Mouse (Mus musculus) adrenal gland, postnatal 36 days (tissue): ENCODE data around the gene Frmd5. TPM values are rescaled to one million over a fixed set of nuclear protein-coding genes. Genes with fewer than 3 reads are reported as not detected.
A peak's percentile ranks its signal among the peaks of the same experiment; 100 is the strongest.

Experiments
- DNase-seq, 2 experiments: peaks; one replicate each; pipeline ENCODE4 v3.0.0; 2021; ENCODE audit warnings: mixed read lengths in 1 of 2
- total RNA-seq, 2 experiments: library from RNA; stranded (reverse); gene quantifications; 2 replicates each; pipeline ENCODE4 v1.2.3; 2021

Frmd5 gene
- total RNA-seq, 2 experiments from 2014 or later, result 103 to 188 TPM

DNA sequence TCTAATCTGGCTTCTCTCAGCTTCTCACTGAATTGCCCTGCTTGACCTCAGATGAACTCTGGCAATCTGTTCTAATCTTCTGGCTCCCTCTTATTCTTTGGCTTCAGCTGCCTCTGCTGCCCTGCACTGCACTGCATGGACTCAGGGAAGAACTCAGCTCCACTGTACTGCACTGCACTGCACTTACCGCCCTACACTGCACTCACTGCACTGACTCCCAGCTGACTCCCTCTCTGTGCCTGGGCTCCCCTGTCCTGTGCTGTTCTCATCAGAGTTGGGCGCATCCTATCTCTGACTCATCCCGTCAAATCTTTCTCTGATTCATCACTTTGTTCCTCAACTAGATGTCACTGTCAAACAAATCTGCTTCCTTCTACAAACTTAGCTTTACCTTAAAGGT lies 124.5 kb downstream of the Frmd5 start:
- no peak for DNase-seq

DNA sequence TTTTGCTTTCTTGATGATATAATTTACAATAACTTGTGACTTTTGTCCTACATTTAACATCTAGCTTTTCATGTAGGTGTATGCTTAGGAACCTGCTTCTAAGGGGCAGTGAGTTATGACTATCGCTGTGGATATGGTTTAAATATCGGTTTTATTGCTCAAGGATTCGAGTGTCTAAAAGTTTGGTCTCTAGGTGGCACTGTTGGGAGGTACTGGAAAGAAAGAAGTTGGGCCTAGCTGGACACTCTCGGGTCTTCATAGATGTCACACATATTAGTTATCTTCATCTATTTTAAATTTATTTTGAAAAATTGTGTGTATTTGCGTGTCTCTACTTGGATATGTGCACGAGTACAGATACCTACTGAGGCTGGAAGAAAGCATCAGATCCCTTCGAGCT lies 127.2 kb downstream of the Frmd5 start:
- DNase-seq, result no peak

DNA sequence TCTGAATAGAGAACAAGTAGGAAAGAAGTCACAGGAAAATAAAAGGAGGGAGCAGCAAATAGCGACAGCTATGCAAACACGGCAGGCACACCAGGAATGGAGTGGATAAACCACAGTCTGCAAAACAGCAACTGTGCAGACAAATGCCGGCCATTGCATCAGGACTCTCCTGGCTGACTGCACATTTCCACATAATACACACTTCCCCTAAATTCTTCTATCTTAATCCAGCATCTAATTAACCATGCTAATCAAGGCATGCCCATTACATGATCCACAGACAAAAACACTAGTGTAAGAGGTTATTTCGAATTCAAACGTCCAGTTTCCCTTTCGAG lies 129.3 kb downstream of the Frmd5 start:
- DNase-seq, result no peak

- DNase-seq, result no peak
Observed at GRCm38 (mm10) chr2:121676951-121677648, 129.8 kb downstream of the Frmd5 start.

- DNase-seq, result no peak
Observed at GRCm38 (mm10) chr2:121675895-121676294, 131.0 kb downstream of the Frmd5 start.

- DNase-seq, result peak in 1 of 2 experiments; percentile 79
Observed at GRCm38 (mm10) chr2:121675136-121675535, 131.8 kb downstream of the Frmd5 start.

DNA sequence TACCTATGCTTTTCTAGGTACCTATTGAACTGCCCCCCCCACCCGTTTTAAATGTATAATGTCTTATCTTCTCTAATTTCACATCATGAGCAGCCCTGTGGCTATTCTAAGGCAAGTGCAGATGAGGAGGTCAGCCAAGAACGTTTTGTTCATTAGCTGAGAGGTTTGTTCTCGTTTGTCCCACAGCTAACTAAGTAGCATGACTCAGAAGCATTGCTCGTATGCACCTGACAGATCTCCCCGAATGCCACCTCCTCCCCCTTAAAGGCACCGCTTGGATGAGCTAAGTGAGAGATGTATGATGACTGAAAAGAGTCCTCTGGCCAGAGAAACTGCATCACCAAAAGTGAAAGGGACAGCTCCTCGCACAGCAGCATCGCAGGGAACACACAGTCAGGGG lies 132.7 kb downstream of the Frmd5 start:
- DNase-seq, result no peak

DNA sequence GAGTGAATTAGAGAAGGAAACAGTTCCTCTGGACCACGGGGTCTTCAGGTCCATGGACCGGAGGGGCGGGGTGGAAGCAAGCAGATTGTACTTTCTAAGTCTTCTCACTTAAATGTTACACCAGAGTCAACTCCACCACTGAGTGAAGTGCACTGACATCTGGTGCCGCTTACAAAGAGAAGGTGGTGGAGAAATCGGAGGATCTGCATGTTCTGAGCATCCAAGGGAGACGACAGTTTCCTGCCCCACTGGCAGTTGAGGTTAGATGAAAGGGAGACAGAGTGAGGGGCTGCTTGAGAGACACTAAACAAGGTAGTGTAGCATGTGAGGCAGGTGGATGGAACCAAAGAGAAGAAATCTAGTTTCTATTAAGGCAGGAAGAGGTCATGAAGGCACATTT lies 137.0 kb downstream of the Frmd5 start:
- no peak for DNase-seq

DNA sequence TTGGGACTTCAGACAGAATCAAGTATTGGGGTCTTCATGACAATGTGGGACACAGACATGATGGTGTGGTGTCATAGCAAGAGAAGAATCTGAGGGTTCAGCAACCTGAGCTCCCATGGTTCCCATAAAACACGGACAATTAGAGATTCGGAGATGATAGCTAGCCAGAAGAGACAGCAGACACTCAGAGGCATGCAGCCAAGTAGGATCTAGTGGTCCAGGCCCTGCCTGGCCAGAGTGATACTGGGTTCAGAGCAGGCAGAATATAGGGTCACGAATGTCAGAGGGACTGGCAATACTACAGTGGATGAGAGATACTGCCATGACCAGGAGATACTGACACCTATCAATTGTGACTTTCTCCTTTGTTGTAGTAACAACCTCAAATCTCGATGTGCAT lies 138.6 kb downstream of the Frmd5 start:
- no peak for DNase-seq

DNA sequence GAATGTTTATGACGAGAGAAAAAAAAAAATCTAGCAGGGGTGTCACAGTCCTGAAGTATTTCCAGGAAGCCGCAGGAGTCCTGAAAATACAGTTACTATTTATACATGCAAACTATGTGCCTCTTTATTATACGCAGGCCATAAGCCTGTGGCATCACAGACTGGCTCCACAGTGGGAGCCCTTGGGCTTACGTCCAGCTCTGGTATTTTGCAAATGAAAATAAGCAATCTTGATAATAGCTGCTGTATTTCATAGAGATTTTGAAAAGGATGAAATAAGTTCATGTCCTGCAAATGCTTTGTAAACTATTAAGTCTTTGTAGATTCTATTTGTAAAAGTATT lies 145.8 kb downstream of the Frmd5 start:
- peak; percentile 61 to 64 for DNase-seq

- peak; percentile 49 to 59 for DNase-seq
Observed at GRCm38 (mm10) chr2:121660461-121661159, 146.3 kb downstream of the Frmd5 start.

DNA sequence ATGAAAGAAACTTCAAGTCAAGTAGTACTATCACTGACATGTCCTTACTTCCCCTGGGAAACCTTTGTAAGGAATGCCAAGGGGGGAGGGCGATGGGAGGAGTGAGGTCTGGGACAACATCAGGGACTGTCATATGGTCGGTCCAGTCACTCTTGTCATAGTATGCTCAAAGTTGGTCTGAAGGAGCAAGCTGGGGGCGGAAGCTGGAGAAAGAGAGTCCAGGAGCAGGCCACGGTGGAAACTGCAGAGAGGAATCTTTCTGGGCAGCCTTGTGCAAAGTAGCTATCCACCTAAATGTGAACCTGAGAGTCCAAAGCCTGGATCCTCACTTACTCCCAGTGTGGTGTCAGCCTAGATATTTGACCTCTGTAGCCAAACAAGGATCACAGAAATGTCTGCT lies 147.5 kb downstream of the Frmd5 start:
- peak in 1 of 2 experiments; percentile 23 for DNase-seq

- no peak for DNase-seq
Observed at GRCm38 (mm10) chr2:121658123-121658767, 148.6 kb downstream of the Frmd5 start.

- peak; percentile 32 to 72 for DNase-seq
Observed at GRCm38 (mm10) chr2:121655966-121656365, 150.9 kb downstream of the Frmd5 start.

- DNase-seq, result peak in 1 of 2 experiments; percentile 49
Observed at GRCm38 (mm10) chr2:121655106-121655505, 151.8 kb downstream of the Frmd5 start.

DNA sequence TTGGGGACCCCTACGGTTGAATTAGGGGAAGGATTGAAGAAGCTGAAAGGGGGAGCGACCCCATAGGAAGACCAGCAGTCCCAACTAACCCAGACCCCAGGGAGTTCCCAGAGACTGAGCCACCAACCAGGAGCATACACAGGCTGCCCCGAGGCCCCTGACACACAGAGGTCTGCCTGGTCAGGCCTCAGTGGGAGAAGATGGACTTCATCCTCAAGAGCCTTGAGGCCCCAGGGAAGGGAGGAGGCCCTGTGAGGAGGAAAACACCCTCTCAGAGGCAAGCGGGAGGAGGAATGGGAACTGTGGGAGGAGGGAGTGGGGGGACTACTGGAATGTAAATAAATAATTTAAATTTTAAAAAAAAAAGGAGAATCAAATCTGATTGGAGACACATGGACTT lies 160.4 kb downstream of the Frmd5 start:
- no peak for DNase-seq

- no peak for DNase-seq
Observed at GRCm38 (mm10) chr2:121642934-121643333, 164.0 kb downstream of the Frmd5 start.

DNA sequence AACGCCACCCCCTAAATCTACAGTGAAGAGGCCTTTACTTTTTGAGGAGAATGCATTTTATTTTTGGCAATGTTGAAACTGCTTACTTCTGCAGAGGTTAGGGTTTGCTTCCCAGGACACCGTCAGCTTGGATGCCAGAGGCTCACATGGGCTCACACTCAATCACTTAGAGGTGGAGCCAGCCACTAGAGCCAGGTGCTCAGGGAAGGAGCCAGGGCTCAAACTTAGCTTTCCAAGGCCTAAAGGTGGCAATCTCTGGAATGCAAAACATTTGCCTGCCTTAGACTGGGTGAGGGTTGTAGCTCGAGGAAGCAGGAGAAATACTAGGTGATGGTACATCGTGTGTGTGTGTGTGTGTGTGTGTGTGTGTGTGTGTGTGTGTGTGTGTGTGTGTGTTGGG lies 174.8 kb downstream of the Frmd5 start:
- DNase-seq, result no peak

DNA sequence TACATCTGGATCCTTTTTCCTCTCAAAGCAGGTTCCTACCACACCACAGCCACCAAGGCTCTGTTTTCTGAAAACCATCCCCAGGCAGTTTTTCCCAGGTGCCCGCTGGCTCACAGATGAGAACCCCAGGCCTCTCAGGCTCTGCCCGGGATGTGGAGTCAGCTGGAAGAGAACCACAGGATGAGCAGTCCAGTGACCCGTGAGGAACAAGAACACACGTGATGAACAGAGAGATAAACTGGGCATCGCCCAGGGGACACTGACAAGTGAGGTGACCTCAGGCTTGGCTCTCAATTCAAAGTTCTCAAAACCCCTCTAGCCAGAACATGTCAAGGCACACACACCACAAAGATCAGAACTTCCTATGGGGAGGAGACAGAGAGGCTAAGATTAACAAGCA lies 176.6 kb downstream of the Frmd5 start:
- DNase-seq, result no peak

GRCm38 (mm10) chr2:121628290-121628689 lies 178.6 kb downstream of the Frmd5 start:
- DNase-seq, result peak in 1 of 2 experiments; percentile 15

DNA sequence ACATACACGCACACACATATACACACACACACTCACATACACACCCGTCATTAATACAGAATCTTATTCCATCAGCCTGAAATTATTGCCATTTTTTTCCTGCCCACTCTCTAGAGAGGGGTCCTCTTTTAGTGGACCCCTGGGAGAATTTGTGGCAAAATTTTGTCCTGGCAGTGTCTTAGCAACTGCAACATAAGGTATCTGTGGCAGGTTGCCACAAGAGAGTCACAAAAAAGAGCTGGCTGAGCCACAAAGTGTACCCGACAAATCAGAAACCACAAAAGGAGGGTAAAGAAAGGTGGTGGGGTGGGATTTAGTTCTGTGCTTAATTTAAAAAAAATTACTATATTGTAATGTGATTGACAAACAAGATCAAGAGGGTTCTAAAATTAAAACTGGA lies 181.0 kb downstream of the Frmd5 start:
- no peak for DNase-seq

DNA sequence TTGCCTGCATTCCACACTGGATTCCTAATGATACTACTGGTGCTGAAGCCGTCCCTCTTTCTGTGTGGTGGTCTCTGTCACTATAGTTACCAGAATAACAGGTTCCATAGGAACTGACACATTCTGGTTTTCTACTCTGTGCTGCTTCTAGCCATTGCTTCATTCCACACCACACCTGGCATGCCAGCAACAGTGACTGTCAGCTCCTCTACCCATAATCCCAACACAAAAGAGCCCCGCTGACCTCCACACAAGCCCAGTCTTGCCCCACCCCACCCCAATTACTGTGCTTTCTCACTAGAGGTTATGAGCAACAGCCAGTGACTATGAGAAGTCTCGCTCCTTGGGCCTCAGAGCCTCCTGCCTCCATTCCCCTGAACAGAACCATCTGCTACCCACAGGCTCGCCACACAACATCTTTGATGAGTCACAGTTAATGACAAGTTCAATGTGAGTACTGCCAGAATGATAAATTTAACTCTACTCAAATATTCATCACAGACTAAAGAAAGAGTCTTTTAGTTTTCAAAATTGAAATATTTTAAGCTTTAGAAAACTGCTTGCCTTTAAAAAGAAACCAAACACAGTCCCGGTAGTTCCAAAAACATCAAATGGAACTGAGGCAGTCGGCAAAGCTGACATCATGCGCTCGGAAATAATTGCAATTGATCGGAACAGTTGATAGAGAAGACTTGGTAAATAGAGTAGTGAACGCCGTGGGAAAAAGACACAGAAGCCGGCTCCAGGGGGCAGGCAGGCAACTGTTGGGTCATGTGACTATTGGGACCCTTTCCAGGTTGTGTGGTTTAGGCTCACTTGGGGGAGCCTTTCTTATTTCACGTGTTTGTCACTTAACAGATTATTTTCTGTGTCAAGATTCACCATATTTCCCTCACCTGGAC lies 185.4 kb downstream of the Frmd5 start:
- no peak for DNase-seq
